ENCODE assay signal across 17 mouse cellular contexts in the genomic region with DNA sequence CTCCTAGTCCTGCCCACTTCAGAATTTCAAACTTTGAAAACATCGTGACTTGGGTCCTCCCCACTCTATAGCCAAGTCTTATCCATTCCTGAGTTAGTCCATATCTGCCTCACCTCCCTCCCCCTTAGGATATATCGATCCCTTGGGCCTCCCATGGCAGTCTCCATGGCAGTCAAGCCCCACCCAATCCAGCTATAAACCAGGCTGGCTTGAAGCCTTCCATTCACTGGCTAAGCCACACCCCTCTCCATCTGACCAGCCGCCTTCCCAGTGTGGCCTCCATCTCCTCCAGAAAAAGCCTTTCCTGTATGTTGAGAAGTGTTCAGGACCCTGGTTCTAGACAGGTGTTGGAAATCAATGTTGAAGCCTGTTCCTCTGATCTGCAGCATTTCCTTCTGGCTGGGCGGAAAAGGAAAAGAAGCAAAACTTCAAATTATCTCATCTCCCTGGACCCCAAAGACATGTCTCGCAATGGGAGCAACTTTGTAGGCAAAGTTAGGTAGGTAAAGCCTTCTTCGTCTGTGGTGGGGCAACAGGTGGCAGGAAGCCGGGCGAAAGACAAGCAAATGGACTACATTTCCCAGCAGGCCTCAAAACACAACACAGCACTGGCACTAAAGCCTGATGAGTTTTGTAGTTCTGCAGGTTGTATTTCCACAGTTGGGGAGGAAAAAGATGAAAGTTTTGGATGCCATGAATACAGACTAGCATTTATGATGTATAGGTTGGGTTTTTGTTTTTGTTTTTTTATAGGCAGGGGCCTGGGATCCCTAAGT. TPM values are rescaled to one million over a fixed set of nuclear protein-coding genes. Genes with fewer than 3 reads are reported as not detected.
DNase-seq lines count a peak whose midpoint lies in the region; ATAC-seq and TF ChIP-seq lines count a peak whose summit lies in the region.
"Had no signal": no experiment of that assay in that cellular context is flagged by ENCODE, and none has a peak within 500 bp of the region (broad histone marks: within the 10 kb centered on the region; RNA-seq: fewer than 3 reads in every experiment).

No protein-coding gene starts in this region.

- H3K9me3 ChIP-seq in midbrain, embryonic 14.5 days (ENCODE audit: control insufficient read depth, low read length), result no peaks in the 10 kb centered on the region
- no peaks in the 10 kb centered on the region for H3K9me3 ChIP-seq in midbrain, embryonic 11.5 days (ENCODE audit: control insufficient read depth, low read length)
- H3K9me3 ChIP-seq in intestine, postnatal 0 days (ENCODE audit: control insufficient read depth), result no peaks in the 10 kb centered on the region
- H3K9me3 ChIP-seq in kidney, embryonic 14.5 days (ENCODE audit: control insufficient read depth, low read length), result no peaks in the 10 kb centered on the region
- H3K9me3 ChIP-seq: forebrain, embryonic 12.5 days; G1E; heart, embryonic 10.5 days; hindbrain, embryonic 10.5 days; lung, embryonic 15.5 days had no signal

- H3K27ac ChIP-seq in midbrain, embryonic 14.5 days (replicated peaks; ENCODE audit: low read depth, low read length), result no peak overlapping the region
- no peak overlapping the region for H3K27ac ChIP-seq in midbrain, embryonic 11.5 days (ENCODE audit: low read depth, low read length)
- H3K27ac ChIP-seq in intestine, postnatal 0 days (ENCODE audit: low read depth, low read length), result no peak overlapping the region
- no peak overlapping the region for H3K27ac ChIP-seq in kidney, embryonic 14.5 days (ENCODE audit: low read depth, low read length)
- H3K27ac ChIP-seq: forebrain, embryonic 12.5 days; heart, embryonic 10.5 days; hindbrain, embryonic 10.5 days; lung, embryonic 15.5 days had no signal

- peak; percentile 30 for DNase-seq in midbrain, embryonic 14.5 days
- no peak for DNase-seq in midbrain, embryonic 11.5 days (ENCODE audit: low spot score, missing footprints)
- peak; percentile 58 for DNase-seq in ES-CJ7 (ENCODE audit: low read depth, low spot score)
- DNase-seq in thymus, postnatal 25 days, result peak; percentile 49
- no peak for DNase-seq in lung, postnatal 14 days
- DNase-seq: cerebellum, adult 9-10 months; kidney, adult 2 months had no signal

- TF ChIP-seq CTCF in intestine, postnatal 0 days (IDR thresholded peaks at IDR 0.05; ENCODE audit: low read depth), result no peak

- ATAC-seq in midbrain, embryonic 14.5 days (ENCODE audit: low FRiP score, low TSS enrichment), result no peak
- ATAC-seq in midbrain, embryonic 11.5 days (ENCODE audit: low FRiP score), result no peak
- ATAC-seq in intestine, postnatal 0 days, result peak; percentile 57
- no peak for ATAC-seq in kidney, embryonic 14.5 days (ENCODE audit: low FRiP score, low TSS enrichment)
- ATAC-seq in activated CD4-positive, CD25-positive, alpha-beta regulatory T cell, adult 4 months, result no peak

- H3K27me3 ChIP-seq in midbrain, embryonic 14.5 days (ENCODE audit: control insufficient read depth, insufficient read depth, low read length), result no peaks in the 10 kb centered on the region
- no peaks in the 10 kb centered on the region for H3K27me3 ChIP-seq in midbrain, embryonic 11.5 days (ENCODE audit: control insufficient read depth, insufficient read depth, low read length)
- no peaks in the 10 kb centered on the region for H3K27me3 ChIP-seq in intestine, postnatal 0 days (replicated peaks; ENCODE audit: control insufficient read depth, insufficient read depth, low read length)
- H3K27me3 ChIP-seq in kidney, embryonic 14.5 days (ENCODE audit: control insufficient read depth, insufficient read depth, low read length), result no peaks in the 10 kb centered on the region
- H3K27me3 ChIP-seq: forebrain, embryonic 12.5 days; lung, embryonic 15.5 days had no signal

- H3K9ac ChIP-seq in midbrain, embryonic 14.5 days (replicated peaks; ENCODE audit: low read length), result no peak overlapping the region
- H3K9ac ChIP-seq in midbrain, embryonic 11.5 days (ENCODE audit: low read length), result no peak overlapping the region
- H3K9ac ChIP-seq in intestine, postnatal 0 days (ENCODE audit: low read depth, low read length), result no peak overlapping the region
- no peak overlapping the region for H3K9ac ChIP-seq in kidney, embryonic 14.5 days (ENCODE audit: low read depth, low read length)
- H3K9ac ChIP-seq: forebrain, embryonic 12.5 days; lung, embryonic 15.5 days had no signal

- no peak overlapping the region for H3K4me2 ChIP-seq in midbrain, embryonic 14.5 days (ENCODE audit: low read length)
- H3K4me2 ChIP-seq in midbrain, embryonic 11.5 days, result no peak overlapping the region
- peak overlapping the region; percentile 18 for H3K4me2 ChIP-seq in intestine, postnatal 0 days (replicated peaks; ENCODE audit: low read depth)
- H3K4me2 ChIP-seq in kidney, embryonic 14.5 days (replicated peaks; ENCODE audit: low read depth, low read length), result no peak overlapping the region
- H3K4me2 ChIP-seq: forebrain, embryonic 12.5 days; lung, embryonic 15.5 days had no signal

- WGBS in midbrain, embryonic 14.5 days, result 82% methylated on average over 8 of the region's 8 CpGs
- 78% methylated on average over 8 of the region's 8 CpGs for WGBS in midbrain, embryonic 11.5 days
- 51% methylated on average over 8 of the region's 8 CpGs for WGBS in intestine, postnatal 0 days
- WGBS in kidney, embryonic 14.5 days, result 67% methylated on average over 8 of the region's 8 CpGs

- no peaks in the 10 kb centered on the region for H3K36me3 ChIP-seq in midbrain, embryonic 14.5 days (ENCODE audit: control insufficient read depth, insufficient read depth, low read length)
- no peaks in the 10 kb centered on the region for H3K36me3 ChIP-seq in midbrain, embryonic 11.5 days (ENCODE audit: control insufficient read depth, insufficient read depth, low read length)
- peaks cover 8% of the 10 kb centered on the region; the same call in 1 of the 2 replicates for H3K36me3 ChIP-seq in intestine, postnatal 0 days (ENCODE audit: control insufficient read depth, insufficient read depth)
- H3K36me3 ChIP-seq in kidney, embryonic 14.5 days (ENCODE audit: control insufficient read depth, insufficient read depth, low read length), result peaks cover 6% of the 10 kb centered on the region; the same call in 1 of the 2 replicates

- H3K4me1 ChIP-seq in midbrain, embryonic 14.5 days (ENCODE audit: control insufficient read depth, insufficient read depth, low read length), result peaks cover 3% of the 10 kb centered on the region; the same call in 1 of the 2 replicates
- H3K4me1 ChIP-seq in midbrain, embryonic 11.5 days (ENCODE audit: control insufficient read depth, insufficient read depth, low read length), result no peaks in the 10 kb centered on the region
- H3K4me1 ChIP-seq in intestine, postnatal 0 days (replicated peaks; ENCODE audit: control insufficient read depth, insufficient read depth, low read length), result 0 out of 2 replicates have a peak, but pooled peaks cover 3% of the 10 kb centered on the region
- peaks cover 17% of the 10 kb centered on the region for H3K4me1 ChIP-seq in kidney, embryonic 14.5 days (ENCODE audit: control insufficient read depth, insufficient read depth, low read length)

- no peak overlapping the region for H3K4me3 ChIP-seq in midbrain, embryonic 14.5 days (replicated peaks; ENCODE audit: low read depth, low read length)
- no peak overlapping the region for H3K4me3 ChIP-seq in midbrain, embryonic 11.5 days (ENCODE audit: low read depth, low read length)
- no peak overlapping the region for H3K4me3 ChIP-seq in intestine, postnatal 0 days (ENCODE audit: low read depth, low read length)
- H3K4me3 ChIP-seq in kidney, embryonic 14.5 days (ENCODE audit: low read length), result no peak overlapping the region
- H3K4me3 ChIP-seq: forebrain, embryonic 12.5 days; heart, embryonic 10.5 days; hindbrain, embryonic 10.5 days; lung, embryonic 15.5 days had no signal

RNA-seq across cellular contexts. Expression of gene Ppp1r15a, which starts 6.5 kb away (rescaled TPM):
- 9.5 and 10.2 TPM in 2 replicates for polyA plus RNA-seq in midbrain, embryonic 14.5 days (2014; fragmentation: Nextera tagmentation; extraction: Ambion mirVana)
- polyA plus RNA-seq in midbrain, embryonic 11.5 days (2014; fragmentation: Nextera tagmentation; extraction: Ambion mirVana), result 16.3 and 17.1 TPM in 2 replicates
- 7.4 and 9.0 TPM in 2 replicates for polyA plus RNA-seq in intestine, postnatal 0 days (2015; fragmentation: Nextera tagmentation; extraction: Ambion mirVana)
- 13.4 and 15.7 TPM in 2 replicates for polyA plus RNA-seq in kidney, embryonic 14.5 days (2014; fragmentation: Nextera tagmentation; extraction: Ambion mirVana)
- 10 to 100 TPM; 27.5 to 33.4 TPM for polyA plus RNA-seq in activated CD4-positive, CD25-positive, alpha-beta regulatory T cell, adult 4 months (2017; shearing (Covaris generic))

RNA-seq across cellular contexts. Expression of gene Plekha4, which starts 6.6 kb away (rescaled TPM):
- polyA plus RNA-seq in midbrain, embryonic 14.5 days (2014; fragmentation: Nextera tagmentation; extraction: Ambion mirVana), result 0.53 and 0.77 TPM in 2 replicates
- polyA plus RNA-seq in midbrain, embryonic 11.5 days (2014; fragmentation: Nextera tagmentation; extraction: Ambion mirVana), result 0.08 and 0.26 TPM in 2 replicates
- polyA plus RNA-seq in intestine, postnatal 0 days (2015; fragmentation: Nextera tagmentation; extraction: Ambion mirVana), result 0.80 and 1.6 TPM in 2 replicates
- polyA plus RNA-seq in kidney, embryonic 14.5 days (2014; fragmentation: Nextera tagmentation; extraction: Ambion mirVana), result 4.7 and 5.1 TPM in 2 replicates
- under 1 TPM in 1 of 2 experiments, not detected in 1; 0.79 TPM for polyA plus RNA-seq in activated CD4-positive, CD25-positive, alpha-beta regulatory T cell, adult 4 months (2017; shearing (Covaris generic))

RNA-seq across cellular contexts. Expression of gene Nucb1, which starts 9.3 kb away (rescaled TPM):
- polyA plus RNA-seq in midbrain, embryonic 14.5 days (2014; fragmentation: Nextera tagmentation; extraction: Ambion mirVana), result 86.5 and 89.5 TPM in 2 replicates
- polyA plus RNA-seq in midbrain, embryonic 11.5 days (2014; fragmentation: Nextera tagmentation; extraction: Ambion mirVana), result 83.7 and 84.8 TPM in 2 replicates
- 199 and 218 TPM in 2 replicates for polyA plus RNA-seq in intestine, postnatal 0 days (2015; fragmentation: Nextera tagmentation; extraction: Ambion mirVana)
- polyA plus RNA-seq in kidney, embryonic 14.5 days (2014; fragmentation: Nextera tagmentation; extraction: Ambion mirVana), result 141 and 190 TPM in 2 replicates
- polyA plus RNA-seq in activated CD4-positive, CD25-positive, alpha-beta regulatory T cell, adult 4 months (2017; shearing (Covaris generic)), result 100 to 1,000 TPM; 103 to 130 TPM

RNA-seq across cellular contexts. Expression of gene Dhdh, which starts 30.9 kb away (rescaled TPM):
- 3.1 and 3.2 TPM in 2 replicates for polyA plus RNA-seq in midbrain, embryonic 14.5 days (2014; fragmentation: Nextera tagmentation; extraction: Ambion mirVana)
- polyA plus RNA-seq in midbrain, embryonic 11.5 days (2014; fragmentation: Nextera tagmentation; extraction: Ambion mirVana), result 3.2 and 3.9 TPM in 2 replicates
- 1.1 and 1.2 TPM in 2 replicates for polyA plus RNA-seq in intestine, postnatal 0 days (2015; fragmentation: Nextera tagmentation; extraction: Ambion mirVana)
- 3.3 and 3.5 TPM in 2 replicates for polyA plus RNA-seq in kidney, embryonic 14.5 days (2014; fragmentation: Nextera tagmentation; extraction: Ambion mirVana)
- polyA plus RNA-seq in activated CD4-positive, CD25-positive, alpha-beta regulatory T cell, adult 4 months (2017; shearing (Covaris generic)), result 1 to 10 TPM in 1 of 2 experiments, under 1 TPM in 1; 0.61 to 1.3 TPM

RNA-seq across cellular contexts. Expression of gene Gm45808, which starts 32.9 kb away (rescaled TPM):
- polyA plus RNA-seq in midbrain, embryonic 14.5 days (2014; fragmentation: Nextera tagmentation; extraction: Ambion mirVana), result not detected in 2 replicates
- polyA plus RNA-seq in midbrain, embryonic 11.5 days (2014; fragmentation: Nextera tagmentation; extraction: Ambion mirVana), result not detected in 2 replicates
- not detected in 2 replicates for polyA plus RNA-seq in intestine, postnatal 0 days (2015; fragmentation: Nextera tagmentation; extraction: Ambion mirVana)
- polyA plus RNA-seq in kidney, embryonic 14.5 days (2014; fragmentation: Nextera tagmentation; extraction: Ambion mirVana), result not detected in 2 replicates
- polyA plus RNA-seq in activated CD4-positive, CD25-positive, alpha-beta regulatory T cell, adult 4 months (2017; shearing (Covaris generic)), result not detected
- polyA plus RNA-seq: embryonic facial prominence, embryonic 11.5 days; forebrain, embryonic 12.5 days; G1E; heart, embryonic 10.5 days; hindbrain, embryonic 10.5 days; large intestine, adult 2 months; lung, embryonic 15.5 days had no signal

Comparison
In these comparisons a context has a peak if more than half of its experiments do, and no peak if none do; other contexts are left out.
1. DNase-seq: peak in midbrain, embryonic 14.5 days (single experiment), ES-CJ7 (single experiment) and thymus, postnatal 25 days (single experiment); none in midbrain, embryonic 11.5 days (single experiment) and lung, postnatal 14 days (single experiment).